Mouse (Mus musculus) forebrain, embryonic 11.5 days (tissue): ENCODE results near the gene Pias4. TPM values are rescaled to one million over a fixed set of nuclear protein-coding genes. Genes with fewer than 3 reads are reported as not detected.
"Not testable (repeated sequence)": the region's sequence is repeated elsewhere in the genome, so short reads cannot be mapped to it uniquely, and the experiment has no call there.

ENCODE experiments used
- ATAC-seq: fragments of 200-750 bp; cut with Nextera tagmentation; replicated peaks from 2 replicates; pipeline ENCODE4 v1.8.0; 2017; ENCODE audit warnings: moderate TSS enrichment; ENCODE audit not compliant: low FRiP score
- DNase-seq: peaks from one replicate; pipeline ENCODE4 v3.0.0-alpha.2; 2017; ENCODE audit warnings: low spot score
- H3K27ac ChIP-seq: fragments of 300-500 bp; sonication (generic); 2 replicates; pipeline ENCODE4 v1.5.1; 2014; ENCODE audit warnings: low read depth, low read length
- H3K27me3 ChIP-seq: fragments of 300-500 bp; sonication (generic); 2 replicates; pipeline ENCODE4 v1.6.1; 2014; ENCODE audit warnings: mild to moderate bottlenecking, low read length, mixed read lengths; ENCODE audit not compliant: control insufficient read depth, insufficient read depth
- H3K36me3 ChIP-seq: fragments of 300-500 bp; sonication (generic); 2 replicates; pipeline ENCODE4 v1.6.1; 2014; ENCODE audit warnings: mild to moderate bottlenecking, low read length, moderate library complexity, mixed read lengths; ENCODE audit not compliant: control insufficient read depth, insufficient read depth
- H3K4me1 ChIP-seq: fragments of 300-500 bp; sonication (generic); replicated peaks from 2 replicates; pipeline ENCODE4 v1.6.1; 2014; ENCODE audit warnings: low read length, mixed read lengths; ENCODE audit not compliant: control insufficient read depth, insufficient read depth
- H3K4me2 ChIP-seq: fragments of 300-500 bp; sonication (generic); 2 replicates; pipeline ENCODE4 v1.6.1; 2014; ENCODE audit warnings: low read depth, mild to moderate bottlenecking, low read length, moderate library complexity, mixed read lengths; ENCODE audit not compliant: severe bottlenecking
- H3K4me3 ChIP-seq: fragments of 300-500 bp; sonication (generic); 2 replicates; pipeline ENCODE4 v1.5.1; 2014; ENCODE audit warnings: low read depth, low read length
- H3K9ac ChIP-seq: fragments of 300-500 bp; sonication (generic); 2 replicates; pipeline ENCODE4 v1.6.1; 2014; ENCODE audit warnings: low read length
- H3K9me3 ChIP-seq: fragments of 300-500 bp; sonication (generic); 2 replicates; pipeline ENCODE4 v1.6.1; 2016; ENCODE audit warnings: low read length, mixed read lengths; ENCODE audit not compliant: control insufficient read depth
- WGBS: fragments of 180-500 bp; shearing (Covaris S2); extraction: QIAGEN DNeasy Blood & Tissue Kit; methylation state at CpG from one replicate; pipeline ENCODE4 v1.1.7; 2014; 5-methylcytosine and 5-hydroxymethylcytosine counted together
- polyA plus RNA-seq: library from polyadenylated mRNA; unstranded; fragments of >200 nt; fragmentation: Nextera tagmentation; extraction: Ambion mirVana; gene quantifications from 2 replicates; pipeline ENCODE4 v1.2.1, GENCODE M21; 2014

Gene Pias4
- polyA plus RNA-seq, result 54.0 and 65.0 TPM in 2 replicates

DNA sequence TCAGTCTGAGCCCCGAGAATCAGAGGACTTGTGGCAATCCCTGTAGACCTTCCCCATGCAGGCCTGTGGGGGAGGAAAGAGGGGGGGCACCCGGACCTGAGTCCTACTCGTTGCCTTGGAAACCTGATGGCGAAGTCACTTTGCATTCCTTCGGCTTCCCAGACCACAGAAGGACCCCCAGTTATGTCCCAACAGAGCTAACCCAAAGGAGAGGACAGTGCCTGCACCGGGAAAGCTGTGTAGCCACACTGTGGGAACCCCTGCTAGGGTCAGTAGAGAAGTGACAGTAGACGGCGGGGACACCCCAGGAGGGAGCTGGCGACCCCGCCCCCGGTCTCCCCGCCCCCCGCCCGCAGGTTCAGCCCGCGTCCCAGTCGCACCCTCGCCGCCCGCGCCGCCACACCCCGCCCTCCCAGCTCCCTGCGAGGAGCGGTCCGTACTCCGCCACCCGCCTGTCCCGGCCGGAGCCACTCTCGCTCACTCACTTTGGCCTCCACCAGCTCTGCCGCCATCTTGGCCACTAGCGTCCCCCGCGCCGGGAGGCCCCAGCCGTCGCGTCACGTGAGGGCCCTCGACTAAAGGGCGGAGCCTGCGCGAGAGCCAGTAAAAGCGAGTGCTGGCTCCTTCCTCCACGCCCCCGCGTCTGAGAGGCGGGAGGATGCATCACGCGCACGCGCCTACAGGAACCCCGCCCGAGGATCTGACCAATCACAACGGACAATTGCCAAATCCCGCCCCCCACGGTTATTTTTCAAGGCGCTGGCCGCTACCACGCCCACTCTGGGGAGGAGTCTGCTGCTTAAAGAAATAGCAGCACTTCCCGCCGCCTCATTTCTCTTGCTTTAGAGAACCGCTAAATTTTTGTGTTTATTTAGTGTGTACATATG lies at the start of gene Pias4:
Pias4 (minus strand) TSS at position 724 of the 887 bp plus-strand sequence.
- Histone ChIP-seq H3K4me2 (peak within 1 kb of the TSS; percentile 85), H3K4me1 (peaks cover 6% of the 10 kb centered on the region), H3K27ac (peak within 1 kb of the TSS; percentile 37), H3K9ac (peak within 1 kb of the TSS; percentile 83), H3K4me3 (peak within 1 kb of the TSS; percentile 89), H3K36me3 (peaks cover 5% of the 10 kb centered on the region; the same call in 1 of the 2 replicates), H3K9me3 (no peaks in the 10 kb centered on the region), H3K27me3 (no peaks in the 10 kb centered on the region)
- ATAC-seq (peak; percentile 93), DNase-seq (peak; percentile 100)
- under 1% methylated on average over 57 of the region's 64 CpGs for WGBS

DNA sequence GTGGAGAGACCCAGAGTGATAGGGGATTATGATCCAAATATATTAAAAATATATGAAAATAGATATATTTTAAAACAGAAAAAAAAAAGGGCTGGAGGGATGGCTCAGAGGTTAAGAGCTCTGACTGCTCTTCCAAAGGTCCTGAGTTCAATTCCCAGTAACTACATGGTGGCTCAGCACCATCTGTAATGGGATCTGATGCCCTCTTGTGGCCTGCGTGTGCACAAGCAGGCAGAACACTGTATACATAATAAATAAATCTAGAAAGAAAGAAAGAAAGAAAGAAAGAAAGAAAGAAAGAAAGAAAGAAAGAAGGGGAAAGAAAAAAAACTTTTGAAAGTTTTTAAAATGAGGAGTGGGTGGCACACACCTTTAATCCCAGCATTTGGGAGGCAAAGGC lies 49.5 kb upstream of the Pias4 start:
- not testable (repeated sequence) for H3K4me3 ChIP-seq, H3K27ac ChIP-seq, DNase-seq, H3K27me3 ChIP-seq, H3K36me3 ChIP-seq, ATAC-seq, H3K9ac ChIP-seq, H3K9me3 ChIP-seq, H3K4me1 ChIP-seq, H3K4me2 ChIP-seq
- 30% methylated on average over 1 of the region's 1 CpGs for WGBS

DNA sequence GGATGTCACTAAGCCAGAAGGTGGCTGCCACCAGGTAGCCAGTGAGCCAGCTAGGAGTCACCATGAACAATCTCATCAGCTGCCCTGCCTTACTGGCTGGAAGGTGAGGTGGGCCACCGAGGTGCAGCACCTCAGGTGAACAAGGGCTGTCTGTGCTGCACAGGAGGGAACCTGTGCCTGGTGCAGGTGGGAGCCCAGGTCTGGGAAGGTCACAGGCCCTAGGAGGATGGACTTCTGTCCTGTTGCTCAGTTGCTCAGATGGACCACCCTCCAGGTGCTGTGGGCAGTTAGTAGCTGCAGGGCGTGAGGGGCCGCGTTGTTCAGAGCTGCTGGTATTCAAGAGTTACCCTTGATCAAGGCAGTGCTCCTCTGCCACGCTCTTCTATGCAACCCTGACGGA lies 49.1 kb upstream of the Pias4 start:
- no peak overlapping the region for H3K9ac ChIP-seq
- H3K36me3 ChIP-seq, result peaks cover 7% of the 10 kb centered on the region
- H3K4me3 ChIP-seq, result no peak overlapping the region
- no peak overlapping the region for H3K4me2 ChIP-seq
- H3K4me1 ChIP-seq, result no peaks in the 10 kb centered on the region
- DNase-seq (no peak), ATAC-seq (no peak)
- 86% methylated on average over 6 of the region's 6 CpGs for WGBS
- no peaks in the 10 kb centered on the region for H3K27me3 ChIP-seq
- no peak overlapping the region for H3K27ac ChIP-seq
- no peaks in the 10 kb centered on the region; the same call in 1 of the 2 replicates for H3K9me3 ChIP-seq

DNA sequence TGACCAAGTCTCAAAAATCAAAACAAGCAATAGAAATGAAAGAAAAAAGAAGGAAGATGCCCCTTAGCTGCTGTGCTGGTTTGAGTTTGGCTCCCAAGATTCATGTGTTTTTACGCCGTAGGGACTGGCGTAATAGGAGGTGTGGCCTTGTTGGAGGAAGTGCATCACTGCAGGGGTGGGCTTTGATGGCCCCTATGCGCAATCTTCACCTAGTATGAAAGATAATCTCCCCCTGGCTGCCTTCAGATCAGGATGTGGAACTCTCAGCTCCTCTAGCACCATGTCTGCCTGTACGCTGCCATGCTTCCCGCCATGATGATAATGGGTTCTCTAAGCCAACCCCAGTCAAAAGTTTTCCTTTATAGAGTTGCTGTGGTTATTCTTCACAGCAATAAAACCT lies 48.5 kb upstream of the Pias4 start:
- no peaks in the 10 kb centered on the region for H3K4me1 ChIP-seq
- ATAC-seq, result no peak
- no peak for DNase-seq
- no peak overlapping the region for H3K4me2 ChIP-seq
- no peak overlapping the region for H3K4me3 ChIP-seq
- H3K27ac ChIP-seq, result no peak overlapping the region
- peaks cover 11% of the 10 kb centered on the region for H3K36me3 ChIP-seq
- WGBS, result 94% methylated on average over 6 of the region's 6 CpGs
- no peak overlapping the region for H3K9ac ChIP-seq
- no peaks in the 10 kb centered on the region for H3K27me3 ChIP-seq
- no peaks in the 10 kb centered on the region; the same call in 1 of the 2 replicates for H3K9me3 ChIP-seq

DNA sequence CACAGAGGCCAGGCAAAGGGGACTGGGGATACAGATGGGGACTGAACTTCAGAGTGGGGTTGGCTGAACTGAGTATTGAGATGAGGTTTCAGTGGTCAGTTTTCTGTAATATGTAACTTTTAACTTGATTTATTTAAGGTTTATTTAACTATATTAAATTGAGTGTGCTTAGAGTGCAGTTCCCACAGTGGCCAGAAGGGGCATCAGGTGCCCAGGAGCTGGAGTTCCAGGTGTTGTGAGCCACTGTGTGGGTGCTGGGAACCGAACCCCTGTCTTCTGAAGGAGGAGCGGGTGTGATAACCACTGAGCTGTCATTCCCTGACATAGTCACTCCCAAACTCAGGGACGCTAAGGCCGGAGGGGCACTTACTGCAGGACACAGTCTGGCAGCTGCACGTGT lies 42.4 kb upstream of the Pias4 start:
- H3K4me1 ChIP-seq, result no peaks in the 10 kb centered on the region
- peaks cover 11% of the 10 kb centered on the region for H3K36me3 ChIP-seq
- 99% methylated on average over 5 of the region's 5 CpGs for WGBS
- ATAC-seq (no peak), DNase-seq (no peak)
- H3K27ac ChIP-seq, result no peak overlapping the region
- H3K9me3 ChIP-seq, result no peaks in the 10 kb centered on the region; the same call in 1 of the 2 replicates
- no peak overlapping the region for H3K4me3 ChIP-seq
- no peaks in the 10 kb centered on the region for H3K27me3 ChIP-seq
- H3K4me2 ChIP-seq, result no peak overlapping the region
- H3K9ac ChIP-seq, result no peak overlapping the region

DNA sequence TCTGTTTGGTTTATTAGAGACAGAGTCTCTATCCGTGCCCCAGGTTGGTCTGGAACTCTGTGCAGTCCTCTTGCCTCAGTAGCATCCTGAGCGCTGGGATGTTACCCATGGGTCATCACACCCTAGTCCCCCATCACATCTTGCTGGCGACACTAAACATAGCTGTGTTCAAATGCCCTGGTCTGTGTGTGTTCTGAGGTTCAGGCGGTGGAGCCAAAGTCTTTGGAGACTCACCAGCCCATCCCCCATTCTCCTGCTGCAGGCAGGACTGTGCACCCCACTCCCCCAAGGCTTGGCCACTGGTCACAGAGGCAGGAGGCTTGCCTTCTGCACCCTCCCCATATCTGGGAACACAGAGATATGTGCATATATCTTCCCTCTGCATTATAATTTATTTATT lies 36.4 kb upstream of the Pias4 start:
- no peak overlapping the region for H3K9ac ChIP-seq
- no peak overlapping the region for H3K27ac ChIP-seq
- 71% methylated on average over 4 of the region's 4 CpGs for whole genome bisulfite sequencing
- ATAC-seq (no peak), DNase-seq (no peak)
- H3K4me1 ChIP-seq, result no peaks in the 10 kb centered on the region
- H3K36me3 ChIP-seq, result no peaks in the 10 kb centered on the region
- H3K4me2 ChIP-seq, result no peak overlapping the region
- H3K9me3 ChIP-seq, result no peaks in the 10 kb centered on the region
- no peak overlapping the region for H3K4me3 ChIP-seq
- no peaks in the 10 kb centered on the region for H3K27me3 ChIP-seq

DNA sequence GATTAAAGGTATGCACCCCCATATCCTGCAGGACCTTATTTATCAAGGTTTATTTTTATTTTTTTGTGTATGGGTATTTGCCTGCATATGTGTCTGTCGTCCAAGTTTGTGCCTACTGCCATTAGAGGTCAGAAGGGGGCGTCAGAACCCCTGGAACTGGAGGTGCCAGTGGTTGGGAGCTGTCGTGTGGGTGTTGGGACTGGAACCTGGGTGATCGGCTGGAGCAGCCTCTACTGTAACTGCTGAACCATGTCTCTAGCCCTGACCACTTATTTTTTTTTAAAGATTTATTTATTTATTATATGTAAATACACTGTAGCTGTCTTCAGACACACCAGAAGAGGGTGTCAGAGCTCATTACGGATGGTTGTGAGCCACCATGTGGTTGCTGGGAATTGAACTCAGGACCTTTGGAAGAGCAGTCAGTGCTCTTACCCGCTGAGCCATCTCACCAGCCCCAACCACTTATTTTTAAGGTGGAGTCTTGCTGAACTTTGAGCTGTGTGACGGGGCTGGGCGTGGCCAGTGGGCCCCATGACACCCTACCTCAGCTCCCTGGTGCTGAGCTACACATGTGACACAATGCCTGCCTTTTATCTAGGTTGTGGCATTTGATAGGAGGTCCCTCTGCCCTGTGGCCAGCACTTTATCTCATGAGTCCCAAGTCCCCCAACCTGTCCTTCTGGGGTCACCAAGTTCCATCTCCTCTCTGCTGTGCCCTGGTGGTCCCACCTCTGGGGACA lies 35.4 kb upstream of the Pias4 start:
- Histone ChIP-seq H3K4me2 (no peak overlapping the region), H3K27ac (no peak overlapping the region), H3K9me3 (no peaks in the 10 kb centered on the region), H3K9ac (no peak overlapping the region), H3K27me3 (no peaks in the 10 kb centered on the region), H3K4me3 (no peak overlapping the region), H3K4me1 (no peaks in the 10 kb centered on the region), H3K36me3 (no peaks in the 10 kb centered on the region)
- DNase-seq, result no peak
- WGBS, result 72% methylated on average over 8 of the region's 8 CpGs
- ATAC-seq, result no peak; the same call in 1 of the 2 replicates

DNA sequence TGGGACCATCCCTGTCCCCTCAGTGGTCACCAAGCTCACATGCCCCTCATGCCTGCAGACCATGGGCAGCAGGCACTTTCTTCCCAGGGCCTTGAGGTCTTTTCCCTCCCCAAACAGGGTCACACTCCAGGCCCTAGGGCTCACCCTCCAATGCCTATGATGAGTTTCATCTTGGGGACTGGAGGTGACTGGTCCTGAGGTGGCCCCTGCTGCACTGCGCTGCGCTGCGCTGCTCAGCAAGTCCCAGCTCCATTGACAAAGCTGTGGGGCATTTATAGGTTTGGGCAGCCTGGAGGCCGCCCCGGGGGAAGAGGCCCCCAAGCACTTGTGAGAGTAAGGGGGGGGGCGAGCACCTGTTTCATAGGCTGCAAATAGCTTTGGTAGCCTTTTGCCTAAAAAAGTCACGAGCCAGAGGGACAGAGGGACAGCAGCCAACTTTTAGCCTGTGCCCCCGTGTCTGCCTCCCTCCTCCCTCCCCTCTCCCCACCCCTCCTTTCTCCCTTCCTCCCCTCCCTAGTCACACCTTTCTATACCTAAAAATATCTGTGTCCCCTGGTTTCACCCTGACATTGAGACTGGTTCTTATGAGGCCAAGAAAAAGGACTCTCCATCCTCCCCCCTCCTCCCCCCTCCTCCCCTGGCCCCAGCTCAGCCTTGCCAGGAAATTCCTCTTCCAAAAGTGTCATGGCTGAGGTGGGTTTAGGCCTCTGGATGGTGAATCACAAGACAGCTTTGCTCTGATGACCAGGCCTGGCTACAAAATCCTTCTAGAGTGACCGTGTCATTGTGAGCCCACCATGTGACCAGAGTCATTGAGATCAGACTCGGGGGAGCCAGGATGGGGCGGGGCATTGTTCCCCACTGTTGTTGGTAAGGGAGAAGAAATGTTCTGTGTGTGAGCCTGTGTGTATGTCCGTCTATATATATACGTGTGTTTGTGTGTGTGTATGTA lies 34.4 kb upstream of the Pias4 start, which contains the start of gene Nmrk2:
Nmrk2 (minus strand) TSS at position 245 of the 952 bp plus-strand sequence.
- no peak for ATAC-seq
- H3K27me3 ChIP-seq, result peaks cover 3% of the 10 kb centered on the region; the same call in 1 of the 2 replicates
- H3K27ac ChIP-seq, result no peak within 1 kb of the TSS
- H3K36me3 ChIP-seq, result no peaks in the 10 kb centered on the region
- WGBS, result 61% methylated on average over 13 of the region's 13 CpGs
- no peak for DNase-seq
- no peak within 1 kb of the TSS for H3K4me3 ChIP-seq
- no peaks in the 10 kb centered on the region for H3K9me3 ChIP-seq
- no peak within 1 kb of the TSS for H3K9ac ChIP-seq
- no peak within 1 kb of the TSS for H3K4me2 ChIP-seq
- no peaks in the 10 kb centered on the region for H3K4me1 ChIP-seq
